Mouse (Mus musculus): ENCODE measurements around the gene Coq7.

DNA sequence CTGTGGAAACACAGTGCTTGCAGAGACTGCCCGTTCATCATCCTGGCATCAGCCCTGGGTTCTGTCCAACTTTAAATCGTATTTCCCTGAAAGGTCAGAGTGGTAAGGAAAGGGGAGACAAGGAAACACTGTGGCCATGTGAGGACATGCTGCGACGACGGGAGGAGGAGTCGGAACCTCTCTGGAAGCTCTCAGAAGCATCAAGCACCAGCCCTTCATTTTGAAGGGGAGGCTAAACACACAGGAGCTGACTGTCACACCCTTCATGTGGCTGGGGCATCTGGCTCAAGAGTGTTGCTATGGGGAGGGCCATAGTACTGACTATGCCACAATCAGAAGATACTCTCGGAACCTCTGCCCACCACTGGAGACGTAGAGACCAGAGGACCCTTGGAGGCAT lies 13.5 kb downstream of the Coq7 start:
- TF ChIP-seq CTCF (conservative IDR thresholded peaks at IDR 0.05; ENCODE audit: low read length) = no peak
- no peak for TF ChIP-seq POU5F1 (IDR thresholded peaks at IDR 0.05; ENCODE audit: borderline replicate concordance, low read length)
- no peak for TF ChIP-seq NANOG (IDR thresholded peaks at IDR 0.05; ENCODE audit: borderline replicate concordance, low read length)

Data from E14TG2a.4 (cell line).